Mouse (Mus musculus): Measurements from ENCODE around the gene Dgkb.

Gene Dgkb

GRCm38 (mm10) chr12:37817426-37817825 lies at the start of gene Dgkb:
Dgkb (plus strand) TSS chr12:37817726.
- CTCF ChIA-PET, result no interaction called here

GRCm38 (mm10) chr12:37769844-37770243 lies 47.7 kb upstream of the Dgkb start:
- CTCF ChIA-PET, result no interaction called here

- CTCF ChIA-PET, result no interaction called here
Observed at GRCm38 (mm10) chr12:37773681-37774357, 43.7 kb upstream of the Dgkb start.

- CTCF ChIA-PET, result no interaction called here
Observed at GRCm38 (mm10) chr12:37774591-37774990, 42.9 kb upstream of the Dgkb start.

- CTCF ChIA-PET, result no interaction called here
Observed at GRCm38 (mm10) chr12:37796265-37796928, 21.1 kb upstream of the Dgkb start.

- CTCF ChIA-PET, result no interaction called here
Observed at GRCm38 (mm10) chr12:37814122-37814521, 3.4 kb upstream of the Dgkb start.

- CTCF ChIA-PET, result no interaction called here
Observed at GRCm38 (mm10) chr12:37821052-37821810, 3.7 kb downstream of the Dgkb start.

GRCm38 (mm10) chr12:37880042-37881017 lies 62.8 kb downstream of the Dgkb start:
- CTCF ChIA-PET, result no interaction called here

- CTCF ChIA-PET, result no interaction called here
Observed at GRCm38 (mm10) chr12:37881376-37881775, 63.9 kb downstream of the Dgkb start.

GRCm38 (mm10) chr12:37882796-37883195 lies 65.3 kb downstream of the Dgkb start:
- CTCF ChIA-PET, result no interaction called here

- CTCF ChIA-PET, result no interaction called here
Observed at GRCm38 (mm10) chr12:37883781-37884180, 66.3 kb downstream of the Dgkb start.

- CTCF ChIA-PET, result no interaction called here
Observed at GRCm38 (mm10) chr12:37888591-37888990, 71.1 kb downstream of the Dgkb start.

GRCm38 (mm10) chr12:37889431-37889830 lies 71.9 kb downstream of the Dgkb start:
- CTCF ChIA-PET, result no interaction called here

- CTCF ChIA-PET, result no interaction called here
Observed at GRCm38 (mm10) chr12:37891336-37891735, 73.8 kb downstream of the Dgkb start.

- CTCF ChIA-PET, result no interaction called here
Observed at GRCm38 (mm10) chr12:37942163-37942562, 124.6 kb downstream of the Dgkb start.

- CTCF ChIA-PET, result no interaction called here
Observed at GRCm38 (mm10) chr12:37956193-37956592, 138.7 kb downstream of the Dgkb start.

GRCm38 (mm10) chr12:37971482-37971881 lies 154.0 kb downstream of the Dgkb start:
- CTCF ChIA-PET, result no interaction called here

- CTCF ChIA-PET, result no interaction called here
Observed at GRCm38 (mm10) chr12:37978498-37979187, 161.1 kb downstream of the Dgkb start.

- CTCF ChIA-PET, result no interaction called here
Observed at GRCm38 (mm10) chr12:37985352-37985751, 167.8 kb downstream of the Dgkb start.

- CTCF ChIA-PET, result no interaction called here
Observed at GRCm38 (mm10) chr12:37988066-37988591, 170.6 kb downstream of the Dgkb start.

GRCm38 (mm10) chr12:37993221-37993620 lies 175.7 kb downstream of the Dgkb start:
- CTCF ChIA-PET, result no interaction called here
